Mouse (Mus musculus) lung, postnatal 25 days (tissue): ENCODE data around the gene Gm20425.
A peak's percentile ranks its signal among the peaks of the same experiment; 100 is the strongest.

Experiments
- DNase-seq: peaks from one replicate; pipeline ENCODE4 v3.0.0; 2022; ENCODE audit warnings: low spot score

Gm20425 gene

GRCm38 (mm10) chr9:103230151-103230951, at the start of gene Gm20425, which contains the start of gene Trf:
TSS of gene Gm20425 (minus strand) at chr9:103230307.
TSS of gene Trf (minus strand) at chr9:103230444.
- peak; percentile 79 for DNase-seq

GRCm38 (mm10) chr9:103276876-103277275, 46.8 kb upstream of the Gm20425 start:
- no peak for DNase-seq

GRCm38 (mm10) chr9:103275676-103276075, 45.6 kb upstream of the Gm20425 start:
- DNase-seq, result no peak

GRCm38 (mm10) chr9:103274819-103275218, 44.7 kb upstream of the Gm20425 start:
- DNase-seq, result no peak

GRCm38 (mm10) chr9:103271104-103271503, 41.0 kb upstream of the Gm20425 start:
- no peak for DNase-seq

GRCm38 (mm10) chr9:103265778-103266177, 35.7 kb upstream of the Gm20425 start:
- DNase-seq, result no peak

- DNase-seq, result no peak
Measured at GRCm38 (mm10) chr9:103252906-103253305, 22.8 kb upstream of the Gm20425 start.

- no peak for DNase-seq
Measured at GRCm38 (mm10) chr9:103248618-103249017, 18.5 kb upstream of the Gm20425 start.

GRCm38 (mm10) chr9:103246526-103247168, 16.5 kb upstream of the Gm20425 start:
- DNase-seq, result no peak

- DNase-seq, result no peak
Measured at GRCm38 (mm10) chr9:103243640-103244039, 13.5 kb upstream of the Gm20425 start.

- no peak for DNase-seq
Measured at GRCm38 (mm10) chr9:103241206-103241605, 11.1 kb upstream of the Gm20425 start.

- no peak for DNase-seq
Measured at GRCm38 (mm10) chr9:103239471-103239870, 9.4 kb upstream of the Gm20425 start.

GRCm38 (mm10) chr9:103234565-103235165, 4.6 kb upstream of the Gm20425 start:
- DNase-seq, result peak; percentile 56

GRCm38 (mm10) chr9:103234059-103234458, 4.0 kb upstream of the Gm20425 start:
- DNase-seq, result no peak

GRCm38 (mm10) chr9:103233006-103233395, 2.9 kb upstream of the Gm20425 start:
- DNase-seq, result no peak

- DNase-seq, result no peak
Measured at GRCm38 (mm10) chr9:103232232-103233005, 2.3 kb upstream of the Gm20425 start.

- DNase-seq, result no peak
Measured at GRCm38 (mm10) chr9:103229037-103229867, 855 bp downstream of the Gm20425 start.

- DNase-seq, result no peak
Measured at GRCm38 (mm10) chr9:103228370-103229003, 1.6 kb downstream of the Gm20425 start.

- DNase-seq, result no peak
Measured at GRCm38 (mm10) chr9:103227760-103228159, 2.3 kb downstream of the Gm20425 start.

GRCm38 (mm10) chr9:103226806-103227205, 3.3 kb downstream of the Gm20425 start:
- no peak for DNase-seq

GRCm38 (mm10) chr9:103225464-103225863, 4.6 kb downstream of the Gm20425 start:
- DNase-seq, result peak; percentile 37
